Mouse (Mus musculus): ENCODE results near the gene Mcpt4.
"Not testable (repeated sequence)": the region's sequence is repeated elsewhere in the genome, so short reads cannot be mapped to it uniquely, and the experiment has no call there.

Mcpt4 gene

DNA sequence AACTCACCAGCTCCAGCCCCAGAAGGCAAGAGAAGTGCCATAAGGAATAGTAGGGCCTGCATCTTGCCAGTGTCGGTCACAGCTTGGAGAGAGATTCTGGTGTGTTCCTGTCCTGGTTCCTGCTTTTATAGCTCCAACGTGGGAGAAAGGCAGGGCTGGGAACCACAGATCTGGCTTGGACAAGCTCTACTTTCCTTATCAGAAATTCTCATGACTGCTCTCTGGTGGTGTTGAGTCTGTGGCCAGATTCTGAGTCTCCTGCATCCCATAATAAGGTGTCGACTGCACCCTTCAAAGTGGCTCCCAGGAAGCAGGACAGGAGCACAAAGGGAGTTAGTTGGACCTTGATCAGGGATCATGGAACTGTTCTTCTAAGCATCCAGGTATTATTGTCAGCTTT is at the start of gene Mcpt4:
Mcpt4 (minus strand) TSS at position 101 of the 400 bp plus-strand sequence.
- DNase-seq (ENCODE audit: low spot score), result not testable (repeated sequence)

DNA sequence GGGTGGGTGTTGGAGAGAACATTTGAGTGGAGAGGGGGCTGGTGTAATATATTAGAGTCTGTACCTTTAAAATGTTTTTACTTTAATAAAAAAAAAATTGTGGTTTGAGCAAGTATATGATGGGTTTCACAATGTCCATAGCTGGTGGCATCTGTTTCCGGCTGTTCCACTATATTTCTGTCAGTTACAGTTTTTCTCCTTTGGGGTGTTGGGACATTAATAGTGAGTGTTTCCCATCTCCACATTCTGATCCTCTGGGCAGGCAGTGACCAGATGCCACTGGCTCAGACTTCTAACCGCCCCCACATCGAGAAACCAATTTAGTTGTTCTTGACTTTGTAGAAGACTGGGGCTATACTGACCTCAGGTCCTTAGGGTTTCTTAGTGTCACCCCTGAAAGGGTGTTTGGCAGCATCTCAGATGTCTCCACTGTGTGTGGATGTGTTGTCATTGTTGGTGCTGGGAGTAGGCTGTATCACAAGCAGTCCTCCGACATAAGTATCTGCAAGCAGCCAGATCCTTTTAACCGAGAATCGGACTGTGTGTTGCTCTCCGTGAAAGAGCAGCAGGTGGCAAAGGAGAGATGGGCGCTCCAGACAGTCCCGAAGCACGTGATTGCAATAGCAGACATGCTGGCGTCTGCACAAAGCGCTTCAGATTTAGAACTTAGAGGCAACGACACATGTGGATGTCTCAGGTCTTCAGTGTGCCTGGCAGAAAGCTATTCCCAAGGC is 43.5 kb upstream of the Mcpt4 start:
- DNase-seq (ENCODE audit: low spot score), result no peak

DNA sequence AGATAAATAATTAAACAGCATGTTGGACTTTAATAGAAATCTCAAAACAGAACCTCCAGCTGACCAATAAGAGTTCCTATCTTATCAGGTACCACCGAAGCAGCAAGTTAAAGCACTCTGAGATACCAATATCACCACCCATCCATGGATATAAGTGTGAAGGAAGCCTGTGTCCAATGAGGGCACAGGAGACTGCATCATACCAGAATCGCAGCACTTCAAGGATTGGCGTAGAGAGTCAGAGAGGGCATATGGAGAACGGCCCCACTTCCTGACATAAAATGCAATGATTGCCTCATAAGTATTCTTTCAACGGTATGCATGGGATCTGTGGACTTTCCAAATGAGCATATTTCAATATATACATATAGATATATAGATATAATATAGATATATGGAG is 42.9 kb upstream of the Mcpt4 start:
- DNase-seq (ENCODE audit: low spot score), result no peak

DNA sequence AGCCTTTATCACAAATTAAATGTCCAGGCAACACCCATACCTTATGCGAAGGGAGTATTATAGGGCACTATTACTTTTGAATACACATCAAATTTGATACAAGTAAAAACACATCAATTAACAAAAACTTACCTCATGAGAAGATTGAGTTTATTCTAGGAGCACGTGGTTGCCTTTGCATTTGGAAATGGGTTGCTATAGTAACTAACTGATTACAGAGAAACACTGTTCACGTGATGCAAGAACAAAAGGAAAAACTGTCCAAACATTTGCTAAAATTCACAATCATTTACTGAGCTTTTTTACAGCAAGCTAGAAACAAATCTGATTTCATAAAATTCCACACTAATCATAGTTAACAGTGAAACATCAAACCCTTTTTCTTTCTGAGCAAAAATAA is 41.3 kb upstream of the Mcpt4 start:
- no peak for DNase-seq (ENCODE audit: low spot score)

DNA sequence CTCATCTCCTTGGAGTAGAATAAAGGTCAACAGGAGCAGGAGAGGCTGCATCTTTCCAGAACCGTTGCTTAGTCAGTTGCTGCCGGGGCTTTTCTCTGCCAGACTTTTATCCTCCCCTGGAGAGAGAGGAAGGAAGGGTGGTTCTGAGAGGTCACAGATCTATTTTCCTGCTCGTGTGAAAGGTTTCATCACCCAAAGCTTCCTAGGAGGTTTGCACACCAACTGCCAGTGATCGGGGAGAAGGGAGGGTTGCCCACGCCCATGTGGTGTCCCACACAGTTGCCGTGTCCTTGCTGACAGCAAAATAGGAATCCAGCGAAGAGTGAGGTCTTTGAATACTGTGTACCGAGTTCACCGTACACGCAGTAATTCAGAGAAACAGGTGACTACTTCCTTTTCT is 40.3 kb upstream of the Mcpt4 start, which contains the start of gene Ctsg:
Ctsg (minus strand) TSS at position 189 of the 400 bp plus-strand sequence.
- no peak for DNase-seq (ENCODE audit: low spot score)

DNA sequence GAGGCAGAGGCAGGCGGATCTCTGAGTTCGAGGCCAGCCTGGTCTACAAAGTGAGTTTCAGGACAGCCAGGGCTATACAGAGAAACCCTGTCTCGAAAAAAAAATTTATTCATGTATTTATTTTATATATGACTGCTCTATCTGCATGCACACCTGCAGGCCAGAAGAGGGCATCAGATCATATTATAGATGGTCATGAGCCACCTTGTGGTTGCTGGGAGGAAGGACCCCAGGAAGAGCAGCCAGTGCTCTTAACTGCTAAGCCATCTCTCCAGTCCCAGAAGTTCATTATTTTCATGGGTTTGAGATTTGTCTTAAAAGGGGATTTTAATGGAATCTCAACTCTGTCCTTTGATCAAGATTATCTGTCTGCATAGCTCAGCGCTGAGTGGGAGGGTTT is 36.8 kb upstream of the Mcpt4 start:
- peak; percentile 25 for DNase-seq (ENCODE audit: low spot score)

DNA sequence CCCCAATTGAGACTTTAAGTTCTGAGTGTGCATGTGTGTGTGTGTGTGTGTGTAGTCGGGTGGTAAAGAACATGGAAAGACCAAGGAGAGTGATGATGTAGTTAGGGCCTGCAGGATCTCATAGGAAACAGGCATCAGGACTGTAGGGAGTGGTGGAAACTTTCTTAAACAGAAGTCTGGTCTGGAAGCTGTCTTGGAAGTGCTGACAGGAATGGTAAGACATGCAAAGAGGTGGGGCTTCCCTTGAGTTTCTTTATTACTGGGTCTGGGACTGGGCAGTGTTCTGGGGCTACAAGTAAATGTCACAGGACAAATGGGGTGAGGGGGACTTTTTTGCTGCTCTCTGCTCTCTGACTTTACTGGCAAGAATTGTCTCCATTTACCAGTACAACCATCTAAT is 35.5 kb upstream of the Mcpt4 start:
- no peak for DNase-seq (ENCODE audit: low spot score)

DNA sequence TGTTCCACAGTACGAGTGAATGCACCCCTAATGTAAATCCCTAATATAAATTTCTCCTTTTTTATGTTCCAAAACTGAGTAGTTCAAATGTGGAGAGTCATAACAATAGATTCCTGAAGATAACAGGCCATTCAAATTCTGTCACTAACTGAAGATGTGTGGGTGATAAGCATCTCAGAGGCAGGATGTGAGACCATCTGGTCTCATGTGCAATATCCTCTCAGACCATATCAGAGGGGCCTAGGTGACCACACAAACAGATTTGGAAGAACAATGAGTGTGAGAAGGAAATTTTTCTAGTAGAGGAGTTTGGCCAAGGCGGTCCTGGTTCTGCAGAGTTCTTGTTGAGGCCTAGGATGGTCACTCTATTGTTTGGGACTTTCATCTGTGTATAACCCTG is 31.2 kb upstream of the Mcpt4 start:
- DNase-seq (ENCODE audit: low spot score), result no peak

DNA sequence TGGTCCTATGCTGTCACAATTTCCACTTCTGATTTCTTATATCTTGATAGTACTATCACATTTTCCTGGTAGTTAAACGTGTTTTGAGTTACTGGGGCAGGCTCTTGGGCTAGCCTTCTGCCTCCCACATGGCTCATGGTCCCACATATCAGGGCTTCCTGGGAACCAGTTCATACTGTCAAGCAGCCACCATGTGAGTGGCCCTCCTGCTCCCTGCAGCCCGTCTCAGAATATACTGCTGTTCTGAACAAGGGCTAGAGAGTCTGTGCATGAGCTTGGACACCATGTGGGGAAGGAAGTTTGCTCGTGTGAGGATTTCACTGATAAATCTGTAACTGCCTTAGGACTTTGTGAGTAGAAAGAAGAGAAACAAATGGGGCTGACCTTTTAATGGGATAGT is 24.6 kb upstream of the Mcpt4 start:
- no peak for DNase-seq (ENCODE audit: low spot score)

DNA sequence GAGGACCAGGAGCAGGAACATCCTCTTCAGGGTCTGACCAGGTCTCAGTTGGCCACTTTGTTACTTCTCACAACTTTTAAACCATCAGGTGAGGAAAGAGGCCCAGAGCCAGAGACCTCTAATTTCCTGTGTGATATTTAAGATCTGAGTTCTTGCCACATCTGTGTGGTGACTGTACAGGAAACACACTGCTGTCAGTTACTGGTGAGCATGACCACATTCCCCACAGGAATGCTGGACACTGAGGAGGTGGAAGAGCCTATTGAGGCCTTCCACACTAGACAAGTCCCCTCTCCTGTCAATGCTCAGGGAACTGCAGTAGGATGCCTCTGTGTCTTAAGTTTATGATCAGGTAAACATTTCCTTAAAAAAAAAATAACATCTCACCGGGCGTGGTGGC is 23.1 kb upstream of the Mcpt4 start, which contains the start of gene Mcpt8:
Mcpt8 (minus strand) TSS at position 107 of the 400 bp plus-strand sequence.
- DNase-seq (ENCODE audit: low spot score), result no peak

DNA sequence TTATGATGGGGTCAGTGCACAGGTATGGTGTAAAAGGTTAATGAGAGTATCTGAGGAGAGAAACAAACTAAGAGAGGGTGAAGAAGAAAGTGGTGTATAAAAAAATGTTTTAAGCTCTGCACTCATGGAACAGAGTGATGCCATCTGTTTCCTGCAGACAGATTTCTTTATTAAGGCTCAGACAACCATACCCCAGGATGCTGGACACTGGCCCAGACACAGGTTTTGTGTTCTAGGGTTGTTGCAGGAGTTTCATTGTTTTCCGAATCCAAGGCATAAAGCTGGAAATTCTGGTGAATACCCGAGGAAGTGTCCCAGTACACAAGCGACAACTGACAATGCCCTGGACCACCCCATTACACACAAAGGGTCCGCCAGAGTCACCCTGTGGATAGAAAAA is 19.9 kb upstream of the Mcpt4 start:
- DNase-seq (ENCODE audit: low spot score), result no peak

DNA sequence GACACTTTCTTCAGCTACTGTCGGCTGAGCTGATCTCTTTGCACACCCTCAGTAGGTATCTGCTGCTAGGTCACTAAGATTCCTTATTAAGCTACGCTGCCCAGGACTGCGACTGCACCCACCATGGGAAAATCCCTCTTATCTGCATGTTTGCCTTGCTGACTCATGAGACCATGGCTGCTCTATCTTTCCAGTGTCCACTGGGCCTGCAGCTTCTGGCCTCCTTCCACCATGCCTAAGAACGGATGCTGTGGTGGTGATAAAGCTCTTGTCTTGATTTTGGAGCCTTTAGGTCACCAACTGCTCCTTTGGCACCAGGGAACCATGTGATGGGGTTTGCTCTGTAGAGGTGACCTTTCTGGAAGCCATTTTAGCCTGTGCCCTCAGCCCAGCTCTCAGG is 4.4 kb downstream of the Mcpt4 start:
- DNase-seq (ENCODE audit: low spot score), result no peak

DNA sequence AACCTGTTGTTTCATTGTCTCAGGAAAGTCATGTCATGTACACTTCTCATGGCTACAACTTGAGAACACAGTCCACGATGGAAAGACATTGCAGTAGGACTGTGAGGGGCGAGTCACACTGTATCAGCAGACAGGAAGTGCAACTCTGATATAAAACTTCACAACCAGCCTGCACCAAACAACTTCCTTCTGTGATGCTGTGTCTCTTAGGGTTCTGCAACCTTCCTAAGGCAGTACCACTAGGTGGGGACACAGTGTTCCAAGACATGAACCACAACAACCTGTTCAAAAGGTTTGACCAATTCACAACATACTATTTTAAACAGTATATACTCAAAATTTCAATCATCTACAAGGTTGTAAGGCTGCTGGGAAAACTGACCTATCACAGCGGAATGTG is 6.7 kb downstream of the Mcpt4 start:
- DNase-seq (ENCODE audit: low spot score), result no peak

DNA sequence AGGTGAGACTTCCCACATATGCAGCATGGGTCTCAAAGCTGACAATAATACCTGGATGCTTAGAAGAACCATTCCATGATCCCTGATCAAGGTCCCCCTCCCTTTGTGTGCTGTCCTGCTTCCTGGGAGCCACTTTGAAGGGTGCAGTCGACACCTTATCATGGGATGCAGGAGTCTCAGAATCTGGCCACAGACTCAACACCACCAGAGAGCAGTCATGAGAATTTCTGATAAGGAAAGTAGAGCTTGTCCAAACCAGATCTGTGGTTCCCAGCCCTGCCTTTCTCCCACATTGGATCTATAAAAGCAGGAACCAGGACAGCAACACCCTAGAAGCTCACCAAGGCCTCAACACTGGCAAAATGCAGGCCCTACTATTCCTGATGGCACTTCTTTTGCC is 20.3 kb downstream of the Mcpt4 start, which contains the start of gene Mcpt2:
Mcpt2 (plus strand) TSS at position 250 of the 400 bp plus-strand sequence.
- not testable (repeated sequence) for DNase-seq (ENCODE audit: low spot score)

DNA sequence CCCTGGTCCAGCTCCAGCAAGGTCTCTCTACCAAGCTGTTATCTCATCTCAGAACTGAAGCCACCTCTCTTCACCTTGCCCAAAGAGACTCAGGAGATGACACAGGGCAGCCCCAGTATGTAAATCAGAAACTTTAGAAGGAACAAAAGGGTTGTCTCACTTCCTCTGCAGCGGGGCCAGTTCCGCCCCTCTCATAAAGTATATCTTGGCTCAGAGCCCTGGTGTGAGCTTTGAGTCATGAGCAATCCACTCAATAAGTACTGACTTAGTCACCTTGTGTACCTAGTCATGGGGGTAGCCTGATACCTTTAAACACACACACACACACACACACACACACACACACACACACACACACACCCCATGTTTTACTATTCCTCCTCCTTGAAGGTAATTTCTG is 27.7 kb downstream of the Mcpt4 start:
- no peak for DNase-seq (ENCODE audit: low spot score)

DNA sequence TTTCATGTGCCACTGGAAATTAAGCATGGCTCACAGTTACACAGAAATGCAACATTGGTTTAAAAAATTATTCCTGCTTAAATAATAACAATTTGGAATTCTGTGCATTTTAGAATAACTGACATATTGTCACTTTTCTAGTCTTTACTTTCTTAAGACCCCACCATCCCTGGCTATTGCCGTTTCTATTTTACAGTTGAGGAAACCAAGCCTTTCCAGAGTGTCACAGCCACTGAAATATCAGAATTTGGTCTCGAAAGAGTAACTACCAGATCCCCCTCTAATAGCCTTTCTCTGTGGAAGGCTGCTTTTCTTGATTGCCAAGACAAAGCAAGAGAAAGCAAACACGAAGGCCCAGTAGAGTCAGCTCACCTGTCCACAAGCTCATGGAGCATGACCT is 31.7 kb downstream of the Mcpt4 start, which contains the start of gene Mcpt9:
Mcpt9 (minus strand) TSS at position 101 of the 400 bp plus-strand sequence.
- DNase-seq (ENCODE audit: low spot score), result not testable (repeated sequence)

DNA sequence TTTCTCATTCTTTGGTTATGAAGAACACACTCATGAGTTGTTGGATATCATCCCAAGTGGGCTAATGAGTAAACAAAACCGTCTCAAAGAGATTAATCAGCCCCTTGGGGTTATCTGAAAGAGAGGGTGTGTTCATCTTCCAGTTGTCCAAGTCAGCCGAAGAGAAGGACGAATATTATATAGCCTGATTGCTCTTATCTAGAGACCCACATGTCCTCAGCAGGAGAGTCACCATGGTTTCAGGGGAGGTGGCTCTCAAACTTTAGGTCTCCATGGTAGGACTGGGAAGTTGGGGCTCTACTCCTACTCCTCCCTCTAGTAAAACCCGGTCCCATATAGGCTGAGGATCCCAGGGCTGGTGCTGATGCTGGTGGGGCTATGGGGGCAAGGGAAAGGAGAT is 40.8 kb downstream of the Mcpt4 start:
- not testable (repeated sequence) for DNase-seq (ENCODE audit: low spot score)

DNA sequence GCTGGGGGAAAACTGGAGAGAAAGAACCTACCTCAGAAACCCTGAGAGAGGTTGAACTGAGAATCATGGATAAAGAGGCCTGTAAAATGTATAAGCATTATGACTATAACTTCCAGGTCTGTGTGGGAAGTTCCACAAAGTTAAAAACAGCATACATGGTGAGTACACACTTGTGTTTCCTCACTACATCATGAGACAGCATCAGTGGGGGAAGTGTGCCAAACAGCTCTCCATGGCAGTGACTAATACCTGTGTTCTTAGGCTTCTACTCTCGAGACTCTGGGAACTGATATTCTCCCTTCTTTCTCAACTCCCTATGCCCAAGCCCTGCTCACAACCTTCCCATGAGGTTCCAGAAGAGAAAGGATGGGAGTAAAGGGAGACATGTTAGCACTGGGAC is 42.7 kb downstream of the Mcpt4 start:
- DNase-seq (ENCODE audit: low spot score), result no peak

DNA sequence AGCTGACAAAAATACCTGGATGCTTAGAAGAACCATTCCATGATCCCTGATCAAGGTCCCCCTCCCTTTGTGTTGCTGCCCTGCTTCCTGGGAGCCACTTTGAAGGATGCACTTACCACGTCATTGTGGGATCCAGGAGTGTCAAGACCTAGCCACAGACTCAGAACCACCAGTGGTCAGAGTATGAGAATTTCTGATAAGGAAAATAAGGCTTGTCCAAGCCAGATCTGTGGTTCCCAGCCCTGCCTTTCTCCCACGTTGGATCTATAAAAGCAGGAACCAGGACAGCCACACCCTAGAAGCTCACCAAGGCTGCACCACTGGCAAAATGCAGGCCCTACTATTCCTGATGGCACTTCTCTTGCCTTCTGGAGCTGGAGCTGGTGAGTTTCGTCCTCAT is 44.4 kb downstream of the Mcpt4 start, which contains the start of gene Mcpt1:
Mcpt1 (plus strand) TSS at position 301 of the 400 bp plus-strand sequence.
- not testable (repeated sequence) for DNase-seq (ENCODE audit: low spot score)

DNA sequence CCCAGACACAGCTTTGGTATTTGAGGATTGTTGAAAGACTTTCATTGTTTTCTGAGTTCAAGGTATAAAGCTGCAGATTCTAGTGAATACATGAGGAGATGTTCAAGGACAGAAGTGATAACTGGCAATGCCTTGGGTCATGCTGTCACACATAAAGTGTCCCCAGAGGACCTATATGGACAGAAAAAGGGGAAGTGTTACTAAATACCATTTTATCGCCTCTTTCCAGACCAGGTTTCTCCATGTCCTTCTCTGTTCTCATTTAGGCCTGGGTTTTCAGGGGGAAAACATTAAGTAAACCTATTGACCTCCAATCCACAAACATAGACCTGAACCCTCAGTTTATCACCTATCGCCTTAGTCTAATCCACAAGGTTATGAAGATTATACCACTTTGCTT is 48.2 kb downstream of the Mcpt4 start:
- no peak for DNase-seq (ENCODE audit: low spot score)

DNA sequence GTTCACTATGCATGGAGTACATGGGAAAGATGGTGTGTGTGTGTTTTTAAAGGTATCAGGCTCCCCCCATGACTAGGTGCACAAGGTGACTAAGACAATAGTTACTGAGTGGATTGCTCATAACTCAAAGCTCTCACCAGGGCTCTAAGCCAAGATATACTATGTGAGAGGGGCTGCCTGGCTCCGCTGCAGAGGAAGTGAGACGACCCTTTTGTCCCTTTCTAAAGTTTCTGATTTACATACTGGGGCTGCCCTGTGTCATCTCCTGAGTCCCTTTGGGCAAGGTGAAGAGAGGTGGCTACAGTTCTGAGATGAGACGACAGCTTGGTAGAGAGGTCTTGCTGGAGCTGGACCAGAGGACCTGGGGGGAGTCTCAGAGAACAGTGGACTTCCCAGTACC is 49.0 kb downstream of the Mcpt4 start:
- DNase-seq (ENCODE audit: low spot score), result no peak

Data from embryo, embryonic 10.5 days (tissue).